Mouse (Mus musculus): ENCODE data around the gene Cox18.

Gene Cox18

DNA sequence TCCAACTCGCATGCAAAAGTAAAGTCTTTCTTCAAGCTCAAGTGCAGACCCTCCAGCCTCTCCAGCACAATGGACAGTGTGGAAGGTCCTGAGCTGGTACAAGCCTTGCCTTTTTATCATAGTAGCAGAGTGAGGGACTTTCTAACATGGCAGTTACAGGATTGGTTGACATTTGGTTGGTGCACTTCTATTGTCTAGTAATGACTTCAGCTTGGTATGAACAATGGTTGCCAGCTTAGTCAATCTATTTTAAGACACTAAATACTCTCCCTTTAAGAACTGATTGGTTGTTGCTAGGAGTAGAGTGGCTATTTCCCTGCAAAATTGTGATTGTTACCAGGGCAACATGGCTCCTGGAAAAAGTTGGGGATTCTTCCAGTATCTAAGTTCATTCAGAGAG lies 45.7 kb downstream of the Cox18 start:
- DNase-seq (ENCODE audit: extremely low spot score, low spot score) = no peak

Measured in neural tube, embryonic 10.5 days (tissue).